Mouse (Mus musculus) kidney, adult 2 months (tissue): ENCODE data around the gene Dgat2. TPM values are rescaled to one million over a fixed set of nuclear protein-coding genes. Genes with fewer than 3 reads are reported as not detected.

Experiments
- DNase-seq: peaks from one replicate; pipeline ENCODE4 v3.0.0; 2021
- H3K27ac ChIP-seq: fragments of 200-500 bp; 2 replicates; pipeline ENCODE4 v1.5.1; 2012; ENCODE audit warnings: low read depth, low read length, control low read depth, inconsistent platforms; ENCODE audit not compliant: insufficient read depth
- H3K27me3 ChIP-seq: fragments of 200-500 bp; replicated peaks from 2 replicates; pipeline ENCODE4 v1.6.1; 2012; ENCODE audit warnings: mild to moderate bottlenecking, moderate library complexity, low read length, inconsistent platforms; ENCODE audit not compliant: control insufficient read depth, insufficient read depth
- H3K36me3 ChIP-seq: fragments of 200-500 bp; 2 replicates; pipeline ENCODE4 v1.6.1; 2012; ENCODE audit warnings: mild to moderate bottlenecking, moderate library complexity, low read length, inconsistent platforms; ENCODE audit not compliant: control insufficient read depth, insufficient read depth
- H3K4me1 ChIP-seq: fragments of 200-500 bp; 2 replicates; pipeline ENCODE4 v1.6.1; 2011; ENCODE audit warnings: low read length; ENCODE audit not compliant: control insufficient read depth, insufficient read depth
- H3K4me3 ChIP-seq: fragments of 200-500 bp; 2 replicates; pipeline ENCODE4 v1.5.1; 2011; ENCODE audit warnings: mild to moderate bottlenecking, low read depth, low read length, control low read depth; ENCODE audit not compliant: insufficient read depth
- CTCF ChIP-seq: fragments of 200-500 bp; conservative IDR thresholded peaks from 2 replicates; pipeline ENCODE4 v1.5.1; 2011; ENCODE audit warnings: low read depth, mild to moderate bottlenecking, control low read depth, low read length, moderate library complexity, mixed read lengths; ENCODE audit not compliant: insufficient read depth, insufficient read length
- POLR2A ChIP-seq: fragments of 200-500 bp; IDR thresholded peaks from one replicate; pipeline ENCODE4 v1.6.1; 2011; ENCODE audit warnings: low read depth, low read length, control low read depth
- WGBS: fragments of 180-500 bp; shearing (Covaris S2); methylation state at CpG from one replicate; pipeline ENCODE4 v1.1.7; 2018; 5-methylcytosine and 5-hydroxymethylcytosine counted together
- polyA plus RNA-seq: library from polyadenylated mRNA; depleted of rRNA; stranded (reverse); fragments of >200 nt; gene quantifications from 2 replicates; pipeline ENCODE4 v1.2.3, GENCODE M21; 2012; rRNA removed

The Dgat2 gene
- polyA plus RNA-seq, result 286 and 363 TPM in 2 replicates

DNA sequence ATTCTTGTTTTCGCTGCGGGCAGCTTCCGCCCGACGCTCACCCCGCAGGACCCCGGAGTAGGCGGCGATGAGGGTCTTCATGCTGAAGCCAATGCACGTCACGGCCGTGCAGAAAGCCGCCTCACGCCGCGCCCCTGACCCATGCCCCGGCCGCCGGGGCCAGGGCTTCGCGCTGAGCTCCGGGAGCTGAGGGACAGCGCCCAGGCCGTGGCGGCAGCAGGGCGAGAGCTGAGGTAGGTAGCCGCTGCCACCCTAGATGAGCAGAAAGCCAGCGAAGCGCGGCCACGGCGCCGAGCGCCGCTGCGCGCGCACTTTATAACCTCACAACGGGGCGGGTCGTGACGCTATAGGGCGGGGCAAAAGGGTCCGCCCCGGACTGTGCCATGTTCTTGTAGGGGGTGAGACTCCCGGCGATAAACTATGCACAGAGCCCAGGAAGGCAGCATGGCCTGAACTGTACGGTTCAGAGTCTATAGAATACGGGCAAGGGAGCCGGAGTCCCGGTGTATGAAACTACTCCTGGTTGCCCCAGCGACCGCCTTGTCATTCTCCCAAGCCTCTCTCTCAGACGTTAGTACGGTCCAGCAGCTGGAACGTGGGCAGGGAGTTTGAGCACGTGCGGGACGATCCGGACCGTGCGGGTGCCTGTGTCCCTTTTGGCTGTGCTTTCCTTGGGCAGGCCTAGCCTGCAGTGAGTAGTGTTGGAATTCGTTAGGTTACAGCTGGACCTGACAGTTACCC is at the start of gene Dgat2:
Gene Dgat2, minus strand, starts transcription at position 288 of the 741 bp plus-strand sequence.
- TF ChIP-seq POLR2A (peak; percentile 99), CTCF (no peak)
- Histone ChIP-seq H3K36me3 (no peaks in the 10 kb centered on the region), H3K4me1 (peaks cover 6% of the 10 kb centered on the region; the same call in 1 of the 2 replicates), H3K27me3 (no peaks in the 10 kb centered on the region), H3K27ac (peak within 1 kb of the TSS; percentile 93), H3K4me3 (peak within 1 kb of the TSS; percentile 65)
- WGBS, result under 1% methylated on average over 63 of the region's 63 CpGs
- peak; percentile 95 for DNase-seq

DNA sequence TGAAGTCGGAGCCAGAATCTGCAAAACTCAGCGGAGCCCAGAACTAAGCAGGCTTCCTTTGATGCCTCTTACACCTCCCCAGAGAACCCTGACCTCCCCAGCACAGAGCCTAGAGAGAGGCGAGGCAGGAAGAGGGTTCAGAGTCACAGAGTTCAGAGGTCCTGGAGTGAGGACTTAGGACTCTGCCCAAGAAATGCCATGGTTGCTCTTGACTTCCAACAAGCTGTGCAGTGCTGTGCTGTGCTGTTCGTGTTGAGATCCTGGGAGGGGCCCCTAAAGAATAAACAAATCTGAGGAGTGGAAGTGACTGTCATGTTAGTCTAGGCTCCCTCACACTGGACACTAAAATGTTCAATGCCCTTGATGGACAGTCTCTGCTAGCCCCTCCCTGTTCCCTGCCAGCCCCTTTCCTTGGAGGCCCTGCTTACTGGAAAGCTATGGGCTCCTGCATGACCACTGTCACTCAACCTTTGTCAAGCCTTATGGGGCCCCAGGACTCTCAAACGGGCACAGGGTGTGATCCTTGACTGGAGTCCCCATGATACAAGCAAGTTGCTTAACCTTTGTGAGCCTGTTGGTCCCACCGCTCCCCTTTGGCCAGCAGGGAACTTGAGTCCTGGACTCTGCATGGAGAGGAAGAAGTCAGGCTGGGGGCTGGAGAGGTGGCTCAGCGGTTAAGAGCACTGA is 47.7 kb upstream of the Dgat2 start:
- DNase-seq, result peak; percentile 85
- WGBS, result 54% methylated on average over 7 of the region's 7 CpGs
- no peaks in the 10 kb centered on the region for H3K36me3 ChIP-seq
- peaks cover 5% of the 10 kb centered on the region; the same call in 1 of the 2 replicates for H3K4me1 ChIP-seq
- no peak overlapping the region for H3K4me3 ChIP-seq
- TF ChIP-seq CTCF, result no peak
- TF ChIP-seq POLR2A, result no peak
- H3K27ac ChIP-seq, result peak overlapping the region; percentile 48
- no peaks in the 10 kb centered on the region for H3K27me3 ChIP-seq

DNA sequence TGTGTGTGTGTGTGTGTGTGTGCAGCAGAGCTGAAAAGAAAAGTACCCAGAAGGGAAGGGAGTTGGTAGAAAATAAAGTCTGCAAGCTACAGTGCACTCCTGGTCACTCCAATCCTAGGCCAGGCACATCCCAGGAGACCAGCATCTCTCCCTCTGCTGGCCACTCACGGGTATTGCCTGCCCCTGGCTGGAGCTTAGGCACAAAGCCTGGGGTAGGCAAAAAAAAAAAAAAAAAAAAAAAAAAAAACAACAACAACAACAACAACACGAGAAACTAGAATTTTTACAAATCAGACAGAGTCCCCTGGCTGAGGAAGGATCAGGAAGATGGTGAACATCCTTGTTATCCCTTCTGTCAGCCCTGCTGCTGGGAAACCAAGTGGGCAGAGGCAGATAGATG is 46.9 kb upstream of the Dgat2 start:
- peak; percentile 70 for DNase-seq
- H3K36me3 ChIP-seq, result no peaks in the 10 kb centered on the region
- peaks cover 9% of the 10 kb centered on the region; the same call in 1 of the 2 replicates for H3K4me1 ChIP-seq
- no peak overlapping the region for H3K4me3 ChIP-seq
- H3K27me3 ChIP-seq, result no peaks in the 10 kb centered on the region
- peak overlapping the region; percentile 48 for H3K27ac ChIP-seq
- TF ChIP-seq CTCF (peak; percentile 78), POLR2A (no peak)
- 17% methylated on average over 2 of the region's 2 CpGs for WGBS

DNA sequence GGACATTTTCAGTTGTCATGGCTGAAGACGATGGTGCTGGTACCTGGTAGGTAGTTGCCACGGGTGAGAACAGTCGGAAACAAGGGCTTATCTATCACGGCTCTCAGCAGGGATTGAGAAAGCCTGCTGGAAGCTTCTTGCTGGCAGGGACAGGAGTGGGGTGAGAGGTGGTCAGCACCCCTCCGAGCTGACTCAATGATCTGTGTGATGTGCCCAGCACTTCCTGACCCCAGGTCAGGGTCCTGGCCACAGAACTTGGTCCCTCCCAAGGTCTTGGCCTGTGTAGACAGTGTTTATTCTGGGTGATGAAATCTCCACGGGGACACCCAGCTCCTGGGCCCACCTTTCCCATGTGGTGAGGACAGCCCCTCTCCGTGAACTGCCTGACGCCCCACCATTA is 46.3 kb upstream of the Dgat2 start:
- Histone ChIP-seq H3K27ac (no peak overlapping the region), H3K4me1 (peaks cover 11% of the 10 kb centered on the region; the same call in 1 of the 2 replicates), H3K4me3 (no peak overlapping the region), H3K36me3 (no peaks in the 10 kb centered on the region), H3K27me3 (no peaks in the 10 kb centered on the region)
- 77% methylated on average over 8 of the region's 8 CpGs for WGBS
- DNase-seq, result no peak
- TF ChIP-seq POLR2A (no peak), CTCF (no peak)

DNA sequence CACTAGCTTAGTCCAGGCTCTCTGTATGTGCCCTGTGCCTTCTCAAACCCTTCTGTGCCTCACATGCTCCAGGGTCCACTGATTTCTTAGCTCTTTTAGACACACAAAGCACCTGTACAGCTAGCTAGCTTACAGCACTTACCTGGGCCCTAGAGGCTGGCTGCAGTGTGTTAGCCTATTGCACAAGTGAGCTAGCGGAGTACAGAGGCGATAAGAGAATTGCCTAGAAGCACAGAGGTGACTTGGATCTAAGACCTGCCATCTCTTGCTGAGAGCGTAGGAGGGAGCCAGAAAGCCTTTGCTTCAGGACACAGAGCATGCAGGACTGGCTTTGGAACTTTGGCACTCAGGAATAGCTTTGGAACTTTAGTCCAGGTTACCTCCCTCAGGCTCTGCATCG is 44.7 kb upstream of the Dgat2 start:
- peak; percentile 14 for DNase-seq
- no peak; the same call in 1 of the 2 replicates for TF ChIP-seq CTCF
- no peak for TF ChIP-seq POLR2A
- H3K4me1 ChIP-seq, result peaks cover 11% of the 10 kb centered on the region; the same call in 1 of the 2 replicates
- no peaks in the 10 kb centered on the region for H3K36me3 ChIP-seq
- no peak overlapping the region for H3K27ac ChIP-seq
- 76% methylated on average over 4 of the region's 4 CpGs for WGBS
- H3K27me3 ChIP-seq, result no peaks in the 10 kb centered on the region
- H3K4me3 ChIP-seq, result no peak overlapping the region

DNA sequence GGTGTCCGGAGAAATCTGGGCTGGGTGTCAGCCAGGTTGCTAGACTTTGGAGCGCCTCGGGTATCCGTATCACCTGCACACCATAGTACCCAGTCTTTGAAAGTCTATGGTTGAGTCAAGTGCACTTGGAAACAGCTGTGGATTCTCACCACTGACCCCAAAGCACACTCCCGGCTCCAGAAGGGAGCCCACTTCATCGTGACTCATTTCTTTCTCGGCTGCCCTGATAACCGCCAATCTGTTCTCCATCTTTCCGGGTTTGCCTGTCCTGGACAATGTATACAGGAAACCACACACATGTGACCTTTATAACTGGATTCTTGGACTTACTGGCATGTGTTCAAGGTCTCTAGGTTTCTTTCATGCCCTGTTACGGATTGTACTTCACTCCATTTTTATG is 44.1 kb upstream of the Dgat2 start:
- 73% methylated on average over 10 of the region's 10 CpGs for WGBS
- no peak for DNase-seq
- TF ChIP-seq POLR2A, result no peak
- no peak for TF ChIP-seq CTCF
- H3K4me1 ChIP-seq, result peaks cover 11% of the 10 kb centered on the region; the same call in 1 of the 2 replicates
- no peak overlapping the region for H3K4me3 ChIP-seq
- H3K27ac ChIP-seq, result no peak overlapping the region
- no peaks in the 10 kb centered on the region for H3K36me3 ChIP-seq
- no peaks in the 10 kb centered on the region for H3K27me3 ChIP-seq

DNA sequence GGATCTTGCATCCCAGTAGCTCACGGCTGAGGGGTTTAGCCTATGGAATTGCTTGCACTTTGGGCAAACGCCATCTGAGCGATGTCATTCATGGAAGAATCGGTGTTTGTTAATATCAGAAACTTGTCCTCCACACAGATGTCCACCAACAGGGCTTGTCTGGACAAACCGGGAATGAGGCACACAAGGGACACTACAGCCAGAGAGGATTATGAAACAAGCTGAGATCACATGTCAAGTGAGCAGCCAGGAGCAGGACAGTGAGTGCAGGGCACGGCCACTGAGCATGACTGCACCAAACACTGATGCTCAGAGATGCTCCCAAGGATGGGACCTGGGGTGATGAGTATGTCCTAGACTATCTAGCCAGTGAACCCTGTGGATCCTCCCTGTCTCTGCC is 42.9 kb upstream of the Dgat2 start:
- Histone ChIP-seq H3K4me3 (no peak overlapping the region), H3K36me3 (no peaks in the 10 kb centered on the region), H3K27ac (peak overlapping the region; percentile 81), H3K27me3 (no peaks in the 10 kb centered on the region), H3K4me1 (peaks cover 11% of the 10 kb centered on the region; the same call in 1 of the 2 replicates)
- 66% methylated on average over 6 of the region's 6 CpGs for WGBS
- no peak for TF ChIP-seq CTCF
- no peak for TF ChIP-seq POLR2A
- DNase-seq, result peak; percentile 74
